Mouse (Mus musculus) C2C12 (cell line): ENCODE results near the gene Cfap46. TPM values are rescaled to one million over a fixed set of nuclear protein-coding genes. Genes with fewer than 3 reads are reported as not detected.

Experiments
- H3K27me3 ChIP-seq: one replicate; pipeline ENCODE4 v1.6.1; 2011; ENCODE audit not compliant: control insufficient read depth, insufficient read depth, insufficient read length
- H3K36me3 ChIP-seq: one replicate; pipeline ENCODE4 v1.6.1; 2011; ENCODE audit not compliant: control insufficient read depth, insufficient read depth
- H3K4me3 ChIP-seq: one replicate; pipeline ENCODE4 v1.5.1; 2011; ENCODE audit warnings: mild to moderate bottlenecking, control low read depth; ENCODE audit not compliant: poor library complexity, insufficient read depth, severe bottlenecking
- H3K79me2 ChIP-seq: one replicate; pipeline ENCODE4 v1.6.1; 2011; ENCODE audit not compliant: control insufficient read depth, insufficient read depth
- H3K79me3 ChIP-seq: one replicate; pipeline ENCODE4 v1.6.1; 2011; ENCODE audit warnings: low read depth, control low read depth
- H3ac ChIP-seq: one replicate; pipeline ENCODE3; 2011; ENCODE audit warnings: low read depth; ENCODE audit not compliant: control insufficient read depth, insufficient read length
- CEBPB ChIP-seq: IDR thresholded peaks from one replicate; pipeline ENCODE4 v1.6.1; 2011; ENCODE audit warnings: low read depth, mild to moderate bottlenecking, control low read depth, moderate library complexity
- CTCF ChIP-seq: IDR thresholded peaks from one replicate; pipeline ENCODE4 v1.5.1; 2011; ENCODE audit not compliant: control insufficient read depth, insufficient read depth, insufficient read length
- FOSL1 ChIP-seq: IDR thresholded peaks from one replicate; pipeline ENCODE4 v1.8.0; 2011; ENCODE audit warnings: mild to moderate bottlenecking, low read length; ENCODE audit not compliant: poor library complexity, insufficient read depth, severe bottlenecking
- MAX ChIP-seq: IDR thresholded peaks from one replicate; pipeline ENCODE4 v1.6.1; 2011; ENCODE audit warnings: mild to moderate bottlenecking, control low read depth
- MYOD1 ChIP-seq: IDR thresholded peaks from one replicate; pipeline ENCODE4 v1.6.1; 2011; ENCODE audit warnings: low read depth; ENCODE audit not compliant: control insufficient read depth, insufficient read length
- MYOG ChIP-seq: IDR thresholded peaks from one replicate; pipeline ENCODE4 v1.6.1; 2011; ENCODE audit not compliant: control insufficient read depth, insufficient read length; ENCODE audit errors: extremely low read depth
- USF1 ChIP-seq: IDR thresholded peaks from one replicate; pipeline ENCODE4 v1.6.1; 2011; ENCODE audit warnings: low read depth, mild to moderate bottlenecking, control low read depth, moderate library complexity
- polyA plus RNA-seq: library from polyadenylated mRNA; unstranded; fragments of >200 nt; fragmentation: generic; extraction: Trizol; gene quantifications from one replicate; pipeline ENCODE4 v1.2.1, GENCODE M21; 2012; ENCODE audit warnings: missing spikeins

Gene Cfap46
- polyA plus RNA-seq, 1 experiment = 0.15 TPM

DNA sequence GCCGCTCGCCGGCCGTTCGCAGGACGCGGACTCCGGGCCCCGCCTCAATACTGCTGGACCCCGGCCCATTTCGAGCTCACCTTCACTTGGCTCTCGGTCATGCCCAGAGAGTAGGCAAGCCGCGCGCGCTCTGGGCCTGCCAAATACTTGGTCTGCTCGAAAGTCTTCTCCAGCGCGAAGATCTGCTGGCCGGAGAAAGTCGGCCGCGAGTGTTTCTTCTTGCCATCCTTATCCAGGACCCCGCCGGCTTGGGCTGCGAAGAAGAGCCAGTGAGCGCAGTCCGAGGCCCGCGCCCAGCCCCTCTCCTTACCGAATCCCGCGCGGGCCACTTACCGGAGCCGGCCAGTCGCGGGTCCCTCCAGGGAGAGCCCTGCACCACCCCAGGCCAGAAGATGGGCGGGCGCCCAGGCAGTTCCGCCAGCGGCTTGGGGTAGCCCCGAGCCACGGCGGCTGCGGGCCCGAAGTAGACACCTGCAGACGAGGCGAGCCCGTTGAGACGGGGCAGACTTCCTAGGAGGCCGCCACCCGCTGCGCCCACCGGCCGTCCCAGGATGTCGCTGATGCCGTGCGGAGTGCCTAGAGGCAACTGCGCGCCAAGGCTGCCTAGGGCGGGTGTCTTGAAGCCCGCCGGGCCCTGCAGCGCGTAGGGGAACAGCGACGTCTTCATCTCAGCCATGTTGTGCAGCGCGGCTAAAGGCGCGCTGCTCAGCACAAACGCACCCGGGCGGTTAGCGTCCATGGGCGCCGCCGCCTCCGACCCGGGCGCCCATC, 101.6 kb downstream of the Cfap46 start:
- no peak overlapping the region for H3ac ChIP-seq
- H3K79me3 ChIP-seq = no peaks in the 10 kb centered on the region
- no peak overlapping the region for H3K4me3 ChIP-seq
- peaks cover 26% of the 10 kb centered on the region for H3K27me3 ChIP-seq
- H3K36me3 ChIP-seq = no peaks in the 10 kb centered on the region
- TF ChIP-seq USF1 (no peak), CTCF (no peak), MAX (no peak), MYOD1 (no peak), FOSL1 (no peak), CEBPB (no peak), MYOG (no peak)
- H3K79me2 ChIP-seq = no peaks in the 10 kb centered on the region

DNA sequence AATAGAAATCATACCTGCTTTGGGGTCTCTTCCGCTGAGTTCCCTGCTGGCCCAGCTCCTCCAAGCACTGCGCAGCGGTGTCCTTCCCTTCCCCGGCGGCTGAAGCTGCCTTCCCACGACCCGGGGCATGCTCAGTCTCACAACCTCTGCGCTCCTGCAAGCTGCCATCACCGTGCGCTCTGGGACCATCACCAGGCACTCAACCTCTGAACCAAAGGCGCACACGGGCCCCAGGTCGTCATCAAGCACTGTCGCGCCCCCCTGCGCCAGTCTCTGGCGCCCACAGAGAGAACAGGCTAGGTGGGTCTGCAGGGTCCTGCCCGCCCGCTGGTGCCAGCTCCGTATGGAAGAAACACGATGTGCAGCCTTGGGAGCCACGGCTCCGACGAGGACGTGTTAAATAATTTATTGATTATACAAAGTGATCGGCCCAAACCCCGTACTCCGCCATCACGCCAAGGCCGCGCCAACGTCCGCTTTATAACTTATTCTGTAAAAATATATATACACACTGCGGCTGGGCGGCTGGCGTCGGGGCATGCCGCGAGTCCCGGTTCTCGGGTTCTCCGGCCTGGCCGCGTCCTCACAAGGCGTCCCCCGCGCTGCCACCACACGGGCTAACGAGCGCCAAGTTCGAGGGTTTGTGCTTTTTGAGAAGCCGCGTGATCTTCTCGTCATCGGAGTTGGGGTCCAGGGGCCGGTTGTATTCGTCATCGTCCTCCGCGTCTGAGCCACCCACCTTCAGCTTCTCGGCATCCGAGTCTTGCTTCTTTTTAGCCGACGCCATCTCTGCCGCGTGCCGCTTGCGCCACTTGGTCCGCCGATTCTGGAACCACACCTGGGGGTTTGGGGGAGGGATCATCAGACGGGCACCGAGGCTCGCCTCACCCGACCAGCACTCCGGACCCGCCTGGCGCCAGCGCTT, 102.5 kb downstream of the Cfap46 start:
- Histone ChIP-seq H3K79me3 (no peaks in the 10 kb centered on the region), H3K36me3 (no peaks in the 10 kb centered on the region), H3ac (no peak overlapping the region), H3K27me3 (peaks cover 17% of the 10 kb centered on the region), H3K79me2 (no peaks in the 10 kb centered on the region), H3K4me3 (no peak overlapping the region)
- no peak for TF ChIP-seq MYOD1
- TF ChIP-seq CEBPB = no peak
- no peak for TF ChIP-seq MYOG
- TF ChIP-seq FOSL1 = no peak
- TF ChIP-seq CTCF = no peak
- TF ChIP-seq USF1 = no peak
- no peak for TF ChIP-seq MAX

DNA sequence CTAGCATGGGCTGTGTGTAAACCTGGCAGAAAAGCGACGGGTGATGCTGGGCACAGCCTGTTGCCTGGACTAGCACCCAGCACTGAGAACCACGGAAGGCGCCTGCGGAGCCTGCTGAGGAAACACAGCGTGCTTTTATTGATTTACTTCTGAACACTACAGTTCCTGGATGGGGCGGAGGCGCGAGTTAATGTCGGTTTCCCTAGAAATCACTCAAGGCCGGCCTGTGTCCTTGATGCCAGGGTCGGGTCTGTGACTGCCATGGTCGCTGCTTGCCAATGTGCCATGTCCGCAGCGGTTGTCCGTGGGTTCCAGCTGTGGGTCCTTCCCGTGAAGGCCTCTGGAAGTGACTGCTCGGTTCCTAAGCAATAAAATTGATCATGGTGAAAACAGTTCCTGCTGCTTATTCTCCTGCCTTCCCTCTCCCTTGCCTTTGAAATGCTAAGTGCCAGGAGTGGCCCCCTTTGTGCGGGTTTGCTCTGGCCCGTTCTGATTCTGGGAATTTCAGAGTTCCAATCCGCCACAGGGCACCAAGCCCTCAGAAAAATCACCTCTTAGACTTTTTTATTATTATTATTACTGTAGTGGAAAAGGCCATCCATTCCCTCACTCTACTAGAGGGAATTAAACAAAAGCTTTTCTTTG, 104.2 kb downstream of the Cfap46 start:
- H3ac ChIP-seq = no peak overlapping the region
- H3K4me3 ChIP-seq = no peak overlapping the region
- peaks cover 4% of the 10 kb centered on the region for H3K27me3 ChIP-seq
- TF ChIP-seq CEBPB (no peak), MYOD1 (no peak), FOSL1 (no peak), CTCF (no peak), MAX (no peak), USF1 (no peak), MYOG (no peak)
- H3K36me3 ChIP-seq = no peaks in the 10 kb centered on the region
- H3K79me3 ChIP-seq = no peaks in the 10 kb centered on the region
- H3K79me2 ChIP-seq = no peaks in the 10 kb centered on the region

GRCm38 (mm10) chr7:139576064-139576686, 107.4 kb downstream of the Cfap46 start:
- no peaks in the 10 kb centered on the region for H3K27me3 ChIP-seq

DNA sequence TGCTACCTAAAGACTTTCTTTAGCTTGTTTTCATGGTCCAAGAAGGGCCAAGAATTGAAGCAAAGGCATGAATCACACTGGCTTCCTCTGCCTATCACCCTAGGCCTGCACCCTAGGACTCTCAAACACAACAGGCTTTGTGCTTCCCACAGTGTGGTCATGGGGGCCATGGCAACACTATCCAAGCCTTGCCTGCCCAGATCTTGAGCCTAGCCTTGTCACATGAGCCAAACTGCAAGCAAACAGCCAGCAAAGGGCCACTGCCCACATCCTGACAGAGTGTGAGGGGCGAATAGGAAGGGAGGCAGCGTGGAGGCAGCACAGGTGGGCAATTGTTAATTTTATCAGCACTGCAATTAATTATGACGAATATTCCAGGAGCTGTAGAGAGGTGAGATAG, 111.0 kb downstream of the Cfap46 start:
- no peaks in the 10 kb centered on the region for H3K79me2 ChIP-seq
- no peak overlapping the region for H3K4me3 ChIP-seq
- no peak for TF ChIP-seq USF1
- TF ChIP-seq MYOG = no peak
- TF ChIP-seq MAX = no peak
- H3K27me3 ChIP-seq = no peaks in the 10 kb centered on the region
- no peaks in the 10 kb centered on the region for H3K36me3 ChIP-seq
- no peak overlapping the region for H3ac ChIP-seq
- no peaks in the 10 kb centered on the region for H3K79me3 ChIP-seq

More at GRCm38 (mm10) chr7:139576064-139576686, 107.4 kb downstream of the Cfap46 start:
- Histone ChIP-seq H3K36me3 (no peaks in the 10 kb centered on the region), H3ac (no peak overlapping the region), H3K4me3 (no peak overlapping the region), H3K79me3 (no peaks in the 10 kb centered on the region), H3K79me2 (no peaks in the 10 kb centered on the region)
- TF ChIP-seq USF1 (no peak), FOSL1 (no peak)
